Mouse (Mus musculus): ENCODE results near the gene Pcca. TPM values are rescaled to one million over a fixed set of nuclear protein-coding genes. Genes with fewer than 3 reads are reported as not detected.

Gene Pcca
- polyA plus RNA-seq, 1 experiment, result 2.5 TPM

GRCm38 (mm10) chr14:122754311-122754710 lies 220.2 kb downstream of the Pcca start:
- peaks cover 8% of the 10 kb centered on the region; the same call in 1 of the 2 replicates for H3K4me1 ChIP-seq
- no peaks in the 10 kb centered on the region for H3K27me3 ChIP-seq (replicated peaks)
- no peaks in the 10 kb centered on the region; the same call in 1 of the 2 replicates for H3K9me3 ChIP-seq
- H3K4me3 ChIP-seq (replicated peaks), result no peak overlapping the region
- no peaks in the 10 kb centered on the region for H3K36me3 ChIP-seq (replicated peaks; ENCODE audit: low read length)
- no peak for TF ChIP-seq FLI1 (IDR thresholded peaks at IDR 0.05; ENCODE audit: low read length)
- TF ChIP-seq GATA1 (IDR thresholded peaks at IDR 0.05; ENCODE audit: borderline replicate concordance, low read length), result no peak

GRCm38 (mm10) chr14:122755559-122755958 lies 221.4 kb downstream of the Pcca start:
- H3K4me3 ChIP-seq (replicated peaks), result no peak overlapping the region
- no peaks in the 10 kb centered on the region for H3K27me3 ChIP-seq (replicated peaks)
- H3K9me3 ChIP-seq, result no peaks in the 10 kb centered on the region
- peaks cover 10% of the 10 kb centered on the region; the same call in 1 of the 2 replicates for H3K4me1 ChIP-seq
- H3K36me3 ChIP-seq (replicated peaks; ENCODE audit: low read length), result no peaks in the 10 kb centered on the region
- TF ChIP-seq GATA1 (IDR thresholded peaks at IDR 0.05; ENCODE audit: borderline replicate concordance, low read length) (no peak), FLI1 (IDR thresholded peaks at IDR 0.05; ENCODE audit: low read length) (no peak)

- H3K9me3 ChIP-seq, result no peaks in the 10 kb centered on the region
- TF ChIP-seq GATA1 (IDR thresholded peaks at IDR 0.05; ENCODE audit: borderline replicate concordance, low read length) (no peak), FLI1 (IDR thresholded peaks at IDR 0.05; ENCODE audit: low read length) (no peak)
- H3K4me3 ChIP-seq (replicated peaks), result no peak overlapping the region
- peaks cover 10% of the 10 kb centered on the region; the same call in 1 of the 2 replicates for H3K4me1 ChIP-seq
- no peaks in the 10 kb centered on the region for H3K27me3 ChIP-seq (replicated peaks)
- H3K36me3 ChIP-seq (replicated peaks; ENCODE audit: low read length), result no peaks in the 10 kb centered on the region
Observed at GRCm38 (mm10) chr14:122756671-122757070, 222.5 kb downstream of the Pcca start.

GRCm38 (mm10) chr14:122759890-122760289 lies 225.8 kb downstream of the Pcca start:
- no peak for TF ChIP-seq FLI1 (IDR thresholded peaks at IDR 0.05; ENCODE audit: low read length)
- TF ChIP-seq GATA1 (IDR thresholded peaks at IDR 0.05; ENCODE audit: borderline replicate concordance, low read length), result no peak
- H3K9me3 ChIP-seq, result no peaks in the 10 kb centered on the region
- H3K4me1 ChIP-seq, result peaks cover 8% of the 10 kb centered on the region; the same call in 1 of the 2 replicates
- no peaks in the 10 kb centered on the region for H3K27me3 ChIP-seq (replicated peaks)
- no peak overlapping the region for H3K4me3 ChIP-seq (replicated peaks)
- H3K36me3 ChIP-seq (replicated peaks; ENCODE audit: low read length), result no peaks in the 10 kb centered on the region

DNA sequence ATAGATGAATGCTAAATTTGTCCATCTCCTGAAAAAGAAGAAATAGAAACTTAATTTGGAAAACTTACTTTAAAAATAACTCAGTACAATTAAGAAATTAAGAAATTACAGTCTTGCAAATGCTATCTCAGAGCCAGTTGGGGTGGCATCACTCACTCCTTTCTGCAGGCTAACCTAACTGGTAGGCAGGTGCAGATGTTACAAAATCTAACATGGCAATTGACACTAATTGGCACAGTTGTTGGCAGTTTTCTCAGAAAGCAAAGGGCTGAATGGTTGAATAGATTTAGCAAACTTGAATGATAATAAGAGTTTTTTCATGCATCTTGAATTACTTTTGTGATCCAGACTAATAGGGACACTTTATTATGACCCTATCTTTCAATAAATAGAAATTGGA lies 226.7 kb downstream of the Pcca start:
- H3K27me3 ChIP-seq (replicated peaks), result no peaks in the 10 kb centered on the region
- TF ChIP-seq GATA1 (IDR thresholded peaks at IDR 0.05; ENCODE audit: borderline replicate concordance, low read length) (no peak), FLI1 (IDR thresholded peaks at IDR 0.05; ENCODE audit: low read length) (no peak)
- no peaks in the 10 kb centered on the region for H3K36me3 ChIP-seq (replicated peaks; ENCODE audit: low read length)
- no peaks in the 10 kb centered on the region for H3K9me3 ChIP-seq
- H3K4me3 ChIP-seq (replicated peaks), result no peak overlapping the region
- H3K4me1 ChIP-seq, result peaks cover 4% of the 10 kb centered on the region; the same call in 1 of the 2 replicates

GRCm38 (mm10) chr14:122762603-122763002 lies 228.5 kb downstream of the Pcca start:
- peaks cover 4% of the 10 kb centered on the region for H3K27me3 ChIP-seq (replicated peaks)
- peaks cover 14% of the 10 kb centered on the region for H3K4me1 ChIP-seq
- H3K4me3 ChIP-seq (replicated peaks), result no peak overlapping the region
- H3K36me3 ChIP-seq (replicated peaks; ENCODE audit: low read length), result no peaks in the 10 kb centered on the region
- TF ChIP-seq GATA1 (IDR thresholded peaks at IDR 0.05; ENCODE audit: borderline replicate concordance, low read length) (no peak), FLI1 (IDR thresholded peaks at IDR 0.05; ENCODE audit: low read length) (no peak)
- H3K9me3 ChIP-seq, result 0 out of 2 replicates have a peak, but pooled peaks cover 3% of the 10 kb centered on the region

DNA sequence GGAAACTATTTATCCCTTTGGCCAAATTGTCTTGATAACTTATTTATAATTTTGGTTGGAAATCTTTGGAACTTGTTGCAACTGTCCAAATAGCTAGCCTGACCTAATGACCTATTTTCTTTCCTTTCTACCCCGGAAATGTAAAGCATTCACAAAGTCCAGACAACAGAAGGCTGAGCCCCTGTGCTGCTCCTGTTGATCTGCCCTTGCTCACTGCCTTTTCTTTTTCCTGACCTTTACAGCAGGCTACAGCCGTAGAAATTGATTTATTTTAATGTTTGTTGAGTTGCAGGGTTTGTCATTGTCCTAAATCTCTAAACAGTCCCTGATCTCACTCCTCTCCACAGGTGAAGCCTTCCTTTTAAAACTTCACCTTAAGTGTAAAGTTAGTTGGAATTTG lies 231.8 kb downstream of the Pcca start:
- TF ChIP-seq FLI1 (IDR thresholded peaks at IDR 0.05; ENCODE audit: low read length), result no peak
- TF ChIP-seq GATA1 (IDR thresholded peaks at IDR 0.05; ENCODE audit: borderline replicate concordance, low read length), result no peak
- Histone ChIP-seq H3K9me3 (0 out of 2 replicates have a peak, but pooled peaks cover 3% of the 10 kb centered on the region), H3K4me1 (peaks cover 11% of the 10 kb centered on the region)

DNA sequence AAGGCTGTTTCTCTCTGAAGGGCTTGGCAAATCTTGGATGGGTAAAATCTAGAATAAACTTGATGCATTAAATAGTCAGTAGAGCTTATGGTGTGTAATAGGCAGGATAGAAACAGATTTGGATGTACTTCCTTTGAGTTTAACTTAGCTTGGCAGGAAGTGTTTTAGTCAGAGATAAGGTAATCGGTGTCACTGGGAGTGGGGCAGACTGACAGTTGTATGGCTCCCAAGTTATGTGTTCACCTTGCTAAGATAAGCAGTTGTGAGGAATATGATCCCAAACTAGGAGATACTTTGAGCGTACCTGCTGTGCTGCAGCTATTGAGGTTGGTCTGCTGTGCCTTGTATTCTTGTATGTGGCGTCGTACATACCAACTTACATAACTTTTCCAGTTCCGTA lies 232.3 kb downstream of the Pcca start:
- Histone ChIP-seq H3K27me3 (replicated peaks) (peaks cover 4% of the 10 kb centered on the region), H3K4me3 (replicated peaks) (no peak overlapping the region), H3K4me1 (peaks cover 11% of the 10 kb centered on the region), H3K9me3 (0 out of 2 replicates have a peak, but pooled peaks cover 3% of the 10 kb centered on the region), H3K36me3 (replicated peaks; ENCODE audit: low read length) (no peaks in the 10 kb centered on the region)
- TF ChIP-seq FLI1 (IDR thresholded peaks at IDR 0.05; ENCODE audit: low read length) (no peak), GATA1 (IDR thresholded peaks at IDR 0.05; ENCODE audit: borderline replicate concordance, low read length) (no peak)

More for the DNA sequence above, 231.8 kb downstream of the Pcca start:
- H3K36me3 ChIP-seq (replicated peaks; ENCODE audit: low read length), result no peaks in the 10 kb centered on the region
- peaks cover 4% of the 10 kb centered on the region for H3K27me3 ChIP-seq (replicated peaks)
- H3K4me3 ChIP-seq (replicated peaks), result no peak overlapping the region

GRCm38 (mm10) chr14:122784701-122785100 lies 250.6 kb downstream of the Pcca start:
- H3K9me3 ChIP-seq, result no peaks in the 10 kb centered on the region
- H3K36me3 ChIP-seq (replicated peaks; ENCODE audit: low read length), result no peaks in the 10 kb centered on the region
- H3K4me3 ChIP-seq (replicated peaks), result no peak overlapping the region
- TF ChIP-seq GATA1 (IDR thresholded peaks at IDR 0.05; ENCODE audit: borderline replicate concordance, low read length), result no peak
- no peak for TF ChIP-seq FLI1 (IDR thresholded peaks at IDR 0.05; ENCODE audit: low read length)
- H3K4me1 ChIP-seq, result peaks cover 5% of the 10 kb centered on the region
- peaks cover 40% of the 10 kb centered on the region for H3K27me3 ChIP-seq (replicated peaks)

GRCm38 (mm10) chr14:122788199-122788598 lies 254.1 kb downstream of the Pcca start:
- H3K4me3 ChIP-seq (replicated peaks), result no peak overlapping the region
- H3K27me3 ChIP-seq (replicated peaks), result peaks cover 47% of the 10 kb centered on the region
- H3K36me3 ChIP-seq (replicated peaks; ENCODE audit: low read length), result no peaks in the 10 kb centered on the region
- H3K9me3 ChIP-seq, result peaks cover 4% of the 10 kb centered on the region; the same call in 1 of the 2 replicates
- H3K4me1 ChIP-seq, result peaks cover 5% of the 10 kb centered on the region
- TF ChIP-seq FLI1 (IDR thresholded peaks at IDR 0.05; ENCODE audit: low read length), result no peak
- TF ChIP-seq GATA1 (IDR thresholded peaks at IDR 0.05; ENCODE audit: borderline replicate concordance, low read length), result no peak
